Mouse (Mus musculus) erythroblast, embryonic 14.5 days (primary cell): ENCODE data around the gene Aktip. TPM values are rescaled to one million over a fixed set of nuclear protein-coding genes. Genes with fewer than 3 reads are reported as not detected.

ENCODE experiments used
- H3K27me3 ChIP-seq: 2 replicates; pipeline ENCODE4 v1.6.1; 2012; ENCODE audit warnings: inconsistent platforms; ENCODE audit not compliant: control insufficient read depth
- H3K36me3 ChIP-seq: 2 replicates; pipeline ENCODE4 v1.6.1; 2012; ENCODE audit warnings: mild to moderate bottlenecking, inconsistent platforms; ENCODE audit not compliant: control insufficient read depth
- H3K4me1 ChIP-seq: 2 replicates; pipeline ENCODE4 v1.6.1; 2012; ENCODE audit warnings: inconsistent platforms; ENCODE audit not compliant: control insufficient read depth
- H3K4me3 ChIP-seq: replicated peaks from 2 replicates; pipeline ENCODE3; 2012; ENCODE audit warnings: moderate library complexity, mild to moderate bottlenecking, inconsistent platforms
- H3K9me3 ChIP-seq: 2 replicates; pipeline ENCODE4 v1.6.1; 2012; ENCODE audit warnings: low read length, inconsistent platforms, mixed read lengths; ENCODE audit not compliant: control insufficient read depth
- GATA1 ChIP-seq: IDR thresholded peaks from 2 replicates; pipeline ENCODE4 v1.6.1; 2012; ENCODE audit warnings: low read length, inconsistent platforms, mixed read lengths
- TAL1 ChIP-seq: IDR thresholded peaks from 3 replicates; pipeline ENCODE4 v1.6.1; 2012; ENCODE audit warnings: low read length, inconsistent platforms, mixed read lengths
- polyA plus RNA-seq: library from polyadenylated mRNA; stranded (reverse); fragments of >175 nt; gene quantifications from 2 replicates; pipeline ENCODE4 v1.2.3, GENCODE M21; 2012

The Aktip gene
- polyA plus RNA-seq, 1 experiment = not detected

- no peaks in the 10 kb centered on the region for H3K9me3 ChIP-seq
- no peak for TF ChIP-seq GATA1
- H3K4me3 ChIP-seq = no peak overlapping the region
- H3K4me1 ChIP-seq = no peaks in the 10 kb centered on the region
- no peaks in the 10 kb centered on the region for H3K36me3 ChIP-seq
- H3K27me3 ChIP-seq = no peaks in the 10 kb centered on the region
These were observed 28.2 kb downstream of the Aktip start for GRCm38 (mm10) chr8:91171605-91172004.

DNA sequence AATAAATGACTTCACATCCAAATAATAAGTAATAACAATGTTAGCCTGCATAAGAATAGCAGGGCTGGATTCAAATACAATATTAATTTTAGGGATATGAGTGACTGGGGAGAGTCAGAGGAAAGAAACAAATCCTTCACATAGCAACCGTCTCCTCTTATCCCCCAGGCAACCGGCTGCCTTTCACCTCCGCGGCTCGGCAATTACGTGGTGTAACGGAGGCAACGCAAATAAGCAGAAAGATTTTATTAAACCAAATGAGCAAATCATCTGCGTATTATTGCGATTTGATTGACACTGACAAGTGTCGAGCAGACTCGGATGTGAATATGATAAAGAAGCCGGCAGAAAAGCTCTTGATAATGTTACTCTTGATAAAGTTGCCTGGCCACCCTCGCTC, 28.9 kb downstream of the Aktip start:
- H3K4me3 ChIP-seq = no peak overlapping the region
- H3K4me1 ChIP-seq = no peaks in the 10 kb centered on the region
- no peaks in the 10 kb centered on the region for H3K9me3 ChIP-seq
- H3K27me3 ChIP-seq = no peaks in the 10 kb centered on the region
- H3K36me3 ChIP-seq = no peaks in the 10 kb centered on the region
- TF ChIP-seq GATA1 (no peak), TAL1 (no peak)

DNA sequence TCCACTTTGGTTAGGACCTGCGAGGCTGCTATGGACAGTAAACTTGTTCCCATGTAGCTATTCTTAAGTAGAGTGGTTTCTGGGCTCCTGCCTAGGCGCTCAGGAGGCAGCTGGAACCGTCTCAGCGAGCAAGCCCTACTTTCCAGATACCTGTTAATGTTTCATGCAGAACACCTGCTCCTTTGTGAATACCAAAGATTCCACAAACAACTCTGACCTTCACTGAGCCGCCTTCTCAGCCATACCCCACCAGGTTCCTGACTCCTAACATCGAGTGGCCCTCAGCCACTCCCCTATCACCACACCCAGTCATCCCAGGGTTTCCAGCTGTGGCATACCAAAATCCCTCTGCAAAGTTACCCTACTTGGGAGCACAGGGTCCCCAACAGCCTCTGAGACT, 29.6 kb downstream of the Aktip start:
- no peaks in the 10 kb centered on the region for H3K27me3 ChIP-seq
- H3K36me3 ChIP-seq = no peaks in the 10 kb centered on the region
- H3K4me1 ChIP-seq = no peaks in the 10 kb centered on the region
- H3K4me3 ChIP-seq = no peak overlapping the region
- TF ChIP-seq TAL1 (no peak), GATA1 (no peak)
- H3K9me3 ChIP-seq = no peaks in the 10 kb centered on the region

- no peaks in the 10 kb centered on the region for H3K27me3 ChIP-seq
- peaks cover 8% of the 10 kb centered on the region for H3K9me3 ChIP-seq
- H3K4me3 ChIP-seq = no peak overlapping the region
- TF ChIP-seq TAL1 (no peak), GATA1 (no peak)
- no peaks in the 10 kb centered on the region for H3K4me1 ChIP-seq
- H3K36me3 ChIP-seq = no peaks in the 10 kb centered on the region
These were observed 39.6 kb downstream of the Aktip start for GRCm38 (mm10) chr8:91159959-91160800.

DNA sequence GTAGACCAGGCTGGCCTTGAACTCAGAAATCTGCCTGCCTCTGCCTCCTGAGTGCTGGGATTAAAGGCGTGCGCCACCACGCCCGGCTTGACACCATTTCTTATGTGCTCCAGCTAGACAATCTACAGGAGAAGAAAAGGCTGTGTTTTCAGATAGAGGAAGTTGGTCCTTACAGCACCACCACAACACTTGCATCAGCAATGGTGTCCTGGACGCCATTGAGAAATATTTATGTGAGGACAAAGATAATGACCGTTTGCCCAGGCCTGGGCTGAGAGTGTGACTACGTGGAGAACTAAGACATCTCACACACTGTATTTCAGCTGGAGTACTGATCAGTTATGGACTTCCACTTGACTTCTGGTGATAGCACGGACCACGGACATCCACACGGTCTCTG, 41.2 kb downstream of the Aktip start:
- Histone ChIP-seq H3K4me3 (no peak overlapping the region), H3K27me3 (no peaks in the 10 kb centered on the region), H3K36me3 (no peaks in the 10 kb centered on the region), H3K9me3 (peaks cover 13% of the 10 kb centered on the region), H3K4me1 (no peaks in the 10 kb centered on the region)
- TF ChIP-seq GATA1 = no peak
- no peak for TF ChIP-seq TAL1

GRCm38 (mm10) chr8:91154564-91154963, 45.2 kb downstream of the Aktip start:
- TF ChIP-seq TAL1 (no peak), GATA1 (no peak)
- Histone ChIP-seq H3K27me3 (no peaks in the 10 kb centered on the region), H3K4me3 (no peak overlapping the region), H3K36me3 (no peaks in the 10 kb centered on the region), H3K9me3 (peaks cover 13% of the 10 kb centered on the region), H3K4me1 (no peaks in the 10 kb centered on the region)

GRCm38 (mm10) chr8:91153831-91154230, 45.9 kb downstream of the Aktip start:
- H3K36me3 ChIP-seq = no peaks in the 10 kb centered on the region
- TF ChIP-seq GATA1 = no peak
- TF ChIP-seq TAL1 = no peak
- no peak overlapping the region for H3K4me3 ChIP-seq
- no peaks in the 10 kb centered on the region for H3K4me1 ChIP-seq
- H3K9me3 ChIP-seq = peaks cover 13% of the 10 kb centered on the region
- H3K27me3 ChIP-seq = no peaks in the 10 kb centered on the region

DNA sequence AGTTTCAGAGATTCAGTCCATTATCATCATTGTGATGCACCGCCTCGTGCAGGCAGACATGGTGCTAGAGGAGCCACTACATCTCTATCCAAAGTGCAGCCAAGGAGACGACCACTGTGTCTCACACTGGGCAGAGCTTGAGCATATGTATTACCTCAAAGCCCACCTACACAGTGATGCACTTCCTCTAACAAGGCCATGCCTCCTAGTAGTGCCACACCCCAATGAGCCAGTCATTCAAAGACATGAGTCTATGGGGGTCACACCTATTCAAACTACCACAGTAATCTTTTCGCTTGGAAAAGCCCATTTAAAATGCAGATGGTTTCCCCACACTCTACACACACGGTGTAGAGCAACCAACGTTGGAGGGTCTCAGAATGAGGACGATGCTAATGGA, 48.2 kb downstream of the Aktip start:
- Histone ChIP-seq H3K4me3 (no peak overlapping the region), H3K9me3 (peaks cover 13% of the 10 kb centered on the region), H3K36me3 (no peaks in the 10 kb centered on the region), H3K27me3 (no peaks in the 10 kb centered on the region), H3K4me1 (no peaks in the 10 kb centered on the region)
- TF ChIP-seq GATA1 = no peak
- TF ChIP-seq TAL1 = no peak

DNA sequence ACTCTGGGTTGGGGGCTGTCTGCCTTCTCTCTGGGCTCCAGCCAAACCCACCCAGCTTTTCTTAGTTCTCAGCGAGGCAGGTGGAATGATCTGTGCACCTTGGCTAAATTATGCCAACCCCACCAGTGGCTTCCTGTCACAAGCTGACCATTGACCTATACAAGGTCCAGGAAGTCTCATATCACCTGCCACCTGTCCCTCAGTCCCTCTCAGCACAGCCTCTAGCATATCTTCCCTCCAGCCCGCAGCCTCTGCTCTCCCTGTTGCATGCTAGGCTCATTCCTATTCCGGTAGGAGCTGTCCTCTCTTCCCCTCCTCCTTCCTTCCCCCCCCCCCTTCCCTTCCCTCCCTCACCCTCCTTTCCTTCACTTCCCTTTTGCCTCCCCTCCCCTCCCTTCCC, 50.5 kb downstream of the Aktip start:
- Histone ChIP-seq H3K4me1 (no peaks in the 10 kb centered on the region), H3K9me3 (peaks cover 3% of the 10 kb centered on the region; the same call in 1 of the 2 replicates), H3K36me3 (no peaks in the 10 kb centered on the region), H3K4me3 (no peak overlapping the region), H3K27me3 (no peaks in the 10 kb centered on the region)
- TF ChIP-seq GATA1 (no peak), TAL1 (no peak)

GRCm38 (mm10) chr8:91148643-91149178, 51.1 kb downstream of the Aktip start:
- no peaks in the 10 kb centered on the region for H3K4me1 ChIP-seq

More at GRCm38 (mm10) chr8:91148643-91149178, 51.1 kb downstream of the Aktip start:
- H3K36me3 ChIP-seq = no peaks in the 10 kb centered on the region
- no peaks in the 10 kb centered on the region for H3K27me3 ChIP-seq
- no peak overlapping the region for H3K4me3 ChIP-seq
- no peak for TF ChIP-seq TAL1
- no peak for TF ChIP-seq GATA1
- H3K9me3 ChIP-seq = no peaks in the 10 kb centered on the region
